Mouse (Mus musculus) CH12.LX (cell line): Measurements from ENCODE around the gene Dusp3.

ENCODE experiments used
- CHD2 ChIP-seq: IDR thresholded peaks from 2 replicates; pipeline ENCODE4 v1.6.1; 2011; ENCODE audit warnings: low read length, improper control_type of control experiment
- CTCF ChIP-seq, 2 experiments: IDR thresholded peaks in 1 of 2; conservative IDR thresholded peaks in 1 of 2; 2 replicates each; pipeline ENCODE4 v1.5.1; 2011 to 2012; ENCODE audit warnings: low read depth in 2 of 2, low read length in 2 of 2, improper control_type of control experiment in 1 of 2, inconsistent platforms in 1 of 2, mild to moderate bottlenecking in 1 of 2, moderate library complexity in 1 of 2
- HCFC1 ChIP-seq: IDR thresholded peaks from 2 replicates; pipeline ENCODE4 v1.6.1; 2012; ENCODE audit warnings: low read depth, mild to moderate bottlenecking, inconsistent platforms, low read length, improper control_type of control experiment
- POLR2A ChIP-seq: IDR thresholded peaks from 2 replicates; pipeline ENCODE4 v1.6.1; 2011; ENCODE audit warnings: low read depth, mild to moderate bottlenecking, improper control_type of control experiment, low read length

GRCm38 (mm10) chr11:102006271-102006670 lies 19.5 kb upstream of the Dusp3 start:
- TF ChIP-seq CHD2 (no peak), HCFC1 (no peak), CTCF (conservative IDR thresholded peaks at IDR 0.05 in 1 of 2, IDR thresholded peaks at IDR 0.05 in 1 of 2; ENCODE audit: low read depth in 2 of 2, low read length in 2 of 2) (no peak), POLR2A (no peak)
